Mouse (Mus musculus) adrenal gland, adult (tissue): ENCODE measurements at regions not wholly inside any gene's neighbourhood (a gene's known extent, or its start where the extent isn't known, plus 50 kb on each side); places are given as distances from the start of the nearest gene placed in this dataset.
"Not testable (repeated sequence)": the region's sequence is repeated elsewhere in the genome, so short reads cannot be mapped to it uniquely, and the experiment has no call there.

ENCODE experiments used
- DNase-seq, 2 experiments: peaks; one replicate each; pipeline ENCODE4 v3.0.0; 2022 to 2023; ENCODE audit warnings: low spot score in 1 of 2; ENCODE audit not compliant: inconsistent age in 2 of 2

DNA sequence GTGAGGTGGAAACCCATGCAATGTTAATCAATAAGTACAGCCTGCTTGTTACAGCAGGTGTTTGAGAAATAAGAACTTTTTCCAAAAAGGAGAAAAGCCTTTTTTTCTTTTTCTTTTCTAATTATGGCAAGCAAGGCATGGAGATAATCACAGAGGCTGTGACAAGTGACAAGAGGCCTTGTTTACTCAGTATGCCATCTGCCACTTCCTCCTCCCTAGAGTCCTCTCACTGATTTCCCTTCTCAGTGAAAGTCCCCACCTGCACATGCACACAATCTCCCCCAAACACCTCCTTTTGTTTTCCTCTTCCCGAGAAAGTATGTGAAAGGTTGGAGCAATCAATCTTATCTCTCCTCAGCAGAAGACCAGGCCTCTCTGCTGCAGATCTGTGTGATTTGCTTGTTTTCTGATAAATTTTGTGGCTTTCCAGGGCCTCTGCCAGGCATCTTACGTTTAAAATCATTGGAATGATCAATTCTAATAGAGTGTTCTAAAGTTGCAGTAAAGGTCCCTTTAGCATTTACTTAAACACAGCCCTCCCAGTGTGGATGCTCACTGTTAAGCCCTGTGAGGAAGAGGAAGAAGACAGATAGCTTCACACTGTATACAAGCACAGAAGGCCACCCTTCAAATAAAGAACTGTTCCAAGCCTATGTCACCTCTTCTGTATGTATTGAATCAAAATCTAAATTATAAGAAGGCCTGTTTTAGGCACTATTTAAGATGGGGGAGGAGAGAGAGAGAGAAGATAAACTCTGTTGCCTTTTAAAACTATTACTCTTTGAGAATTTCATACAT, 710.5 kb downstream of the Rapgef2 start:
- no peak for DNase-seq

DNA sequence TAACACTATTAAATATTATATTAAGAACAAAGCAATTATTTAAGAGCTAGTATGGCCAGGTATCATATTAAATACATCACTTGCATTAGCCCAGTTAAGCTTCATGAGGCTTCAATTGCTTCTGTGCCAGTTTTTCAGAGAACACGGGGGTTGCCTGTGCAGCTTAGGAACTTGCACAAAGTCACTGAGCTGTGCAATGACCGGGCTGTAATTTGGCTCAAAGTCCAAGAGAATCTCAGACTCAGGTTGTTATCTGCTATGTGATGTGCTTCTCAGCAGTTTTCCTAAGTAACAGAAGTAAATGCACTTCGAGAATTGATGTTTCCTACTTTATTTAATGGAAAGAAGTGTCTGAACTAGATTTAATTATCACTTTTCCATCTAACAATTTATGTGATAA, 711.5 kb downstream of the Rapgef2 start:
- no peak for DNase-seq

- DNase-seq, result no peak
Observed at GRCm38 (mm10) chr3:78573299-78573698, 713.0 kb downstream of the Rapgef2 start.

GRCm38 (mm10) chr3:78564926-78565325, 721.4 kb downstream of the Rapgef2 start:
- DNase-seq, result not testable (repeated sequence)
